Mouse (Mus musculus) layer of hippocampus, postnatal 14 days (tissue): ENCODE measurements around the gene Crcp. TPM values are rescaled to one million over a fixed set of nuclear protein-coding genes. Genes with fewer than 3 reads are reported as not detected.
"Not testable (repeated sequence)": the region's sequence is repeated elsewhere in the genome, so short reads cannot be mapped to it uniquely, and the experiment has no call there.

Experiments used
- DNase-seq, 2 experiments: peaks; one replicate each; pipeline ENCODE4 v3.0.0; 2021 to 2022; ENCODE audit warnings: low spot score in 2 of 2, mixed read lengths in 1 of 2
- total RNA-seq, 2 experiments: library from RNA; stranded (reverse); gene quantifications; 2 replicates each; pipeline ENCODE4 v1.2.3; 2021

Gene Crcp
- total RNA-seq, 2 experiments from 2014 or later: 29.9 to 34.0 TPM

DNA sequence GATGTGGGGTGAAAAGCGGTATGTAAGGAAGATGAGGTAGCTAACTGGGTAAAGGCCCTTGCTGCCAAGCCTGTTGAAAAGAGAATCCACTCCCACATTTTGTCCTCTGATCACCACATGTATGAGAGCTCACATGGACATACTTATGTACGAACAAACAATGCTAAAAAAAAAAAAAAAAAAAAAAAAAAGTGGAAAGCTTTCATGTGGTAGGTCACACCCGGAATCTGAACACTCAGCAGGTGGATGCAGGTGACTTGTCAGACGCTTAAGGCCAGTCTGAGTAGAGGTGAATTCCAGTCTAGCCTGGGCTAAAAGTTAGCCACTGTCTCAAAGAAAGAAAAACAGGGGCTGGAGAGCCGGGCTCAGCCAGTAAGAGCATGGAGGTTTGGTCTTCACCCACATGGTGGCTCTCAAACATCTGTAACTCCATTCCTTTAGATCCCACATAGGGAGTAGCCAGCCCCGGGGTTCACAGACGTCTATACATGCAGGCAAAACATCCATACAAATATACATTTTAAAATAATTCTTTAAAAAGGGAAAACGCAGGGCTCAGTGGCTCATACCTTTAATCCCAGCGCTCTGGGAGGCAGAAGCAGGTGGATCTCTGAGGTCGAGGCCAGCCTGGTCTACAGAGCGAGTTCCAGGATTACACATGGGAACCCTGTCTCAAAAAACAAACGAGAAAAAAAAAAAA is 5.9 kb upstream of the Crcp start:
- no peak for DNase-seq

- peak; percentile 68 to 77 for DNase-seq
These were observed 5.1 kb upstream of the Crcp start for GRCm38 (mm10) chr5:130023767-130024539.

- no peak for DNase-seq
These were observed 2.0 kb upstream of the Crcp start for GRCm38 (mm10) chr5:130027134-130027533.

DNA sequence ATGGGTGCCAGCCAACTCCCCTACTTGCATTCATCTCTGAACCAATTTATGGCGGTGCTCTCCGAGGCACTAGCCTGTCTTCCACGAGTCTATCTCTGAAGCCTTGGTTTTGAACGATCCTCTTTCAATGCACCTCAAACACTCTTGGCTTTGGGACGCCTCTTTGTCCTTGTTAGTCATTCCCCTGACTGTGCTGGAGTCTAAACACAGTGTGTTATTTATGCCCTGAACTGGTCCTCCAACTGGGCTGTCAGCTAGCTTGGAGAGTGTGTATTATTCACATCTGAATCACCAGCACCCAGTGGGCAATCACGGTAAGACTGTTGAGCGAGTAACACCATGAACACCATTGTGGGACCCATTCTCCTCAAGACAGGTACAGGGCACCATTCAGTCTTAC is 1.4 kb upstream of the Crcp start:
- no peak for DNase-seq

DNA sequence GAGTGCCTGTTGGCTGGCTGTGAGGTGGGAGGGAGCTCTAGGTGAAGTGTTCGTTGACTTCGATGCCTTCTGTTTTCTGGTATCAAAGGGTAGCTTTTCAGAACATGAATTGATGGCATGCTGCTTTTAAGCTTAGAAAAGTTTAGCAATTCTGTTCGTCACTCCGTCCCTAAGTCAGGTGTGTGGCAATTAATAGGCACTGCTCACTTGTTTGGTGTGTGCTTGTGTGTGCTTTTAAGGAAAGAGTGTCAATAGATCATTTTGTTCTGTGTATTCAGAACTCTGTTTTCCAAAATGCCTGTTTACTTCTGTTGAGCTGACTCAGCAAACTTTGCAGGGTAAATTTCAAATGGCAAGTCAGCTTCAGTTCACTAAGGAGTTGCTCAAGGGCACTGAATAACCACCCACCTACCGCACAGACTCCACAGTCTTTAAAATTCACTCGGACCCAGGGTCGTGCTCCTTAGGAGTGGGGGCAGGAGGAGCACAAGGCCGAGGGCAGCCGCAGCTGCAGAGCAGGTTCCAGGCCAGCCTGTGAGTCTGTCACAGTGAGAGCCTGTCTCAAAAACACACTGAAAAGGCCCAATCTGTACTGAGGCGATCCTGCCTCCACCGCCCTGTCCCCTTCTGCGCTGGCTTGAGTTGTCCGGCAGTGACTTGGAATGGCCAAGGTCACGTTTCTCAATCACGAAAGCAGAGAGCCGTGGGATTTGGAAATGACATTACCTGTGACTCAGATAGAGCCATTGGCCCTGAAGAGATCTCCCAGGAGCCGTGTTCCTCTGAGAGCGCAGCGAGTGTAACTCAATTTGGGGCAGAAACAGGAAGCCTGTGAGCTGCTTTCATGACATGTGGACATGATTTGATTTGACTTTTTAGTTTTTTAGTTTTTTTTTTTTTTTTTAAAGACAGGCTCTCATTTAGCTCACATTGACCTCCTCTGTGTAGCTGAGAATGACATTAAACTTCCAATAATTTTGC is 2.6 kb downstream of the Crcp start:
- no peak for DNase-seq

DNA sequence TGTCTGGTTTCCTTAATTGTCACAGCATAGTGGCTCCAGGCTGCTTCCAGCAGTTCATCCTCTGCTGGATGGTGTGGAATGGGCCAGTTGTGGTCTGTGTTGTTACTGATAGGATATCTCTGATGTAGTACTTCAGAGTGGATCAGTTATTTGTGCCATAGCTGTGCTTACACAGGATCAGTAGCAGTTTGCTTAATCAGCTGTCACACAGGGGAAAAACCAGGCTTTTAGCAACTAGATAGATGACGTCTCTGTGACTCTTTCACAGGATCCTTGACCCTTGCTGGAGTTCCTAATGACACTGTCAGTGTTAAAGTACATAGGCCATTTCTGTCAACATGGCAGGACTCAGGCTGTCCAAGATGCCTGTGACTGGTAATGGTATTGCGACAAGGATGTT is 4.8 kb downstream of the Crcp start:
- DNase-seq: no peak

- DNase-seq: not testable (repeated sequence)
These were observed 7.2 kb downstream of the Crcp start for GRCm38 (mm10) chr5:130036300-130036699.

DNA sequence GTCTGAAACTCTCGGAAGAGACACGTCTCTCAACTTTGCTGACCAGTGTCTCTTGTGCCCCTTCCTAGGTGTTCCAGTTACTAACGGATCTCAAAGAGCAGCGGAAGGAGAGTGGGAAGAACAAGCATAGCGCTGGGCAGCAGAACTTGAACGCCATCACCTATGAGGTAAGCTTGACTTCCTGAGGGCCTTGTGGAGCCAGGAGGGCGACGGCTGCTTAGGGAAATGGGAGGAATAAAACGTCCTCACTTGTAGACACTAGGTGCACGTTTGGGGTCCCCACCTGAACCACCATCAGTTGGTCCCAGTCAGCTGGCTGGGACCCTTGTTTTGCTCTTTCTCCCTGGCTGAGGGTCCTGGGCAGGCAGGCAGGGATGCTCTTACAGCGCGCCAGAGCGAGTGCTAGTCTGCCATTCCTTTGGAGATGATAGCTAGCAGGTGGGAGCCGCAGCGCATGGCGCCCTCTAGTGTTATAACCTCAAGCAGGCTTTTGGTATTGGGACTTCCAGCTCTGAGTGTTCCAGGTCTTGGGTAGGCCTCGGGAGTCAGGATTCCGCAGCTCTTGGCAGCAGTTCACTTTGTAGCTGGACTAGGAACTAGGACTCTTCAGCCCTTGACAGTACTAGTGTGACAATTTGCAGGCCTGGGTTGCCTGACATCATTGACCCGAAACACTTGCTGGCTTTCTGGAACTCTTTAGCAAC is 8.8 kb downstream of the Crcp start:
- peak; percentile 43 to 64 for DNase-seq

- no peak for DNase-seq
These were observed 11.7 kb downstream of the Crcp start for GRCm38 (mm10) chr5:130040797-130041196.

- DNase-seq: no peak
These were observed 12.2 kb downstream of the Crcp start for GRCm38 (mm10) chr5:130041262-130041661.

GRCm38 (mm10) chr5:130043741-130044140 is 14.7 kb downstream of the Crcp start:
- no peak for DNase-seq

- DNase-seq: peak in 1 of 2 experiments; percentile 67
These were observed 15.2 kb downstream of the Crcp start for GRCm38 (mm10) chr5:130044201-130044695.

GRCm38 (mm10) chr5:130046100-130046499 is 17.0 kb downstream of the Crcp start:
- no peak for DNase-seq

GRCm38 (mm10) chr5:130046589-130046988 is 17.5 kb downstream of the Crcp start:
- no peak for DNase-seq

DNA sequence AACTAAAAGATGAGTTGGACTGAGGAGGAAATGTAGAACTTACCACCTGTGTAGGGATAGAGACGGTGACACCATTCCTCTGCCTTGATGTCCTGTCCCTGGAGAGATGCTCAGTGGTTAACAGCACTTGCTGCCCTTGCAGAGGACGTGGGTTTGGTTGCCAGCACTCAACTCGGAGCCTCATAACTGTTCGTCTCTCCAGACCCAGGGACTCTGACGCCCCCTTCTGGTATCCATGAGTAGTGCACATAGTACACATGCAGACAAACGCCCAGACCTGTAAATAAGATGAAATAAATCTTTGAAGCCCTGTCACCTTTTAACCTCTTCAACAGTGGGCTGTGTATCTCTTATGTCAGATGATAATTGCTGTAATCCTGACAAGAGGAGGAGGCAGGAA is 17.9 kb downstream of the Crcp start:
- DNase-seq: no peak

- no peak for DNase-seq
These were observed 19.9 kb downstream of the Crcp start for GRCm38 (mm10) chr5:130048786-130049520.

- no peak for DNase-seq
These were observed 21.3 kb downstream of the Crcp start for GRCm38 (mm10) chr5:130050416-130050815.

- no peak for DNase-seq
These were observed 22.2 kb downstream of the Crcp start for GRCm38 (mm10) chr5:130051073-130051860.

- DNase-seq: no peak
These were observed 23.4 kb downstream of the Crcp start for GRCm38 (mm10) chr5:130052510-130052909.
